Mouse (Mus musculus) adrenal gland, postnatal 36 days (tissue): ENCODE results near the gene Ticam1. TPM values are rescaled to one million over a fixed set of nuclear protein-coding genes. Genes with fewer than 3 reads are reported as not detected.
A peak's percentile ranks its signal among the peaks of the same experiment; 100 is the strongest.

Experiments
- DNase-seq, 2 experiments: peaks; one replicate each; pipeline ENCODE4 v3.0.0; 2021; ENCODE audit warnings: mixed read lengths in 1 of 2
- long read RNA-seq, 2 experiments: library from polyadenylated mRNA; stranded (forward); transcript quantifications; one replicate each; pipeline ENCODE4 v2.0.0; 2021; ENCODE audit warnings: borderline sequencing depth in 2 of 2
- total RNA-seq, 2 experiments: library from RNA; stranded (reverse); gene quantifications; 2 replicates each; pipeline ENCODE4 v1.2.3; 2021

Gene Ticam1
- 10 to 100 TPM; 21.1 to 23.1 TPM for total RNA-seq
- long read RNA-seq, experiment 1, partial matches to known transcripts: 0 of 4 reads
- long read RNA-seq, experiment 1, other reads (novel, unspliced or antisense): 1 of 4 reads
- long read RNA-seq, experiment 2, partial matches to known transcripts: 0 of 6 reads
- long read RNA-seq, experiment 2, other reads (novel, unspliced or antisense): 3 of 6 reads

DNA sequence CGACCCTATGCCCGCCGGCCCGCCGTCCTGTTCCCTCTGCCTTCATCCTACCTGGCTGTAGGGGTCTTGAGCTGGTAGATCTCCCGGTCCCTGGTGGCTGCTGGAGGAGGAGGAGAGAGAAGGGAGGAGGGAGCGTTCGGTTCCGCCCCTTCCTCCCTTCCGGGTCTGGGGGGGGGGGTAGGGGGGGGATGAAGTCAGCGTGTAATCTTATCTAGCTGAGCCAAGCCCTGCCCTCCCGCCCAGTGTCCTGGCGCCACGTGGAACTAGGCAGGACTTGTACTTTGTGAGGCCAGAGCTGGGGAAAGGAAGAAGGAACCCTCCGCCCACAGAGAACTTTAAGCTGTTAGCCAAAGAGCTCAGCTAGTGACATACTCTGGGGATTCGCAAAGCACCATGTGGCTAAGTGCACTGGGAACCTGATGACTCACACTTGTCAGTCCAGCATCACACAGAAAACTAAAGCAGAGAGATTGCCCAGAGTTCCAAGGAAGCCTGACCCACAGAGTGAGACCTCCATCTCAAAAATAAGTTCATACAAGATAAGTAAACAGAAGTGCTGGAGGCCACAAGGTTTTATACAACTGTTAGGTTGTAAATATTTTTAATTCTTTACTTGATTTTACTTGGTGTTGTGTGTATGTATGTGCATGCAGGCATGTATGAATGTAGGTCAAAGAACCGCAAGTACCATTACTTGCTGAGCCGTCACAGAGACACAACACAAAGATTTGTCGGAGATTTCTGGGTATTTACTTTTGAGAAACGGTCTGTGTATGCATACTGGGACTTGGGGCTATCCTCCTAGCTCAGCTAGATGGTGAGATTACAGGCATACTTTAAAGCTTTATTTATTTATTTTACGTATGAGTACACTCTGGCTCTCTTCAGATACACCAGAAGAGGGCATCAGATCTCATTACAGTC lies at the start of gene Ticam1:
Ticam1 (minus strand) TSS at position 144 of the 924 bp plus-strand sequence.
- peak; percentile 93 to 94 for DNase-seq

- peak; percentile 99 for DNase-seq
Observed at GRCm38 (mm10) chr17:56325450-56326152, 49.0 kb upstream of the Ticam1 start, which contains the start of gene Kdm4b. TSS of gene Kdm4b (plus strand) at chr17:56326062.

DNA sequence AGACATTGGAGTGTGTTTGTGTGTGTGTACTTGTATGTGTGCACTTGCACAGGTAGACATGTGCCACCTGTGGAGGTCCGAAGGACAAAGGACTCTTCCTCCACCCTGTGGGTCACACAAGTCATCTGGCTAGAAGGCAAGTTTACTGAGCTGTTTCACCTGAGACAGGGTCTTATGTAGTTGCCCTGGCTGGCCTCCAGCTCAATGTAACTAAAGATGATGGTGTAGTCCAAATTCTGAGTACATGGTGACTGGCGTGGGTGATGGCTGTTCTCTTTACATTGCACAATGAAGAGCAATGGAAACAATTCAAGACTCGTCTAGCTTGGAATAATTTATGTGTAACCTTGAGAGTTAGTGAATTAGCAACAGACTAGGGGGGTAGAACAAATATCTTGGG lies 47.8 kb upstream of the Ticam1 start:
- no peak for DNase-seq

GRCm38 (mm10) chr17:56309191-56309945 lies 32.8 kb upstream of the Ticam1 start:
- DNase-seq: no peak

- DNase-seq: no peak
Observed at GRCm38 (mm10) chr17:56308088-56308487, 31.5 kb upstream of the Ticam1 start.

- peak in 1 of 2 experiments; percentile 33 for DNase-seq
Observed at GRCm38 (mm10) chr17:56305826-56306225, 29.2 kb upstream of the Ticam1 start.

DNA sequence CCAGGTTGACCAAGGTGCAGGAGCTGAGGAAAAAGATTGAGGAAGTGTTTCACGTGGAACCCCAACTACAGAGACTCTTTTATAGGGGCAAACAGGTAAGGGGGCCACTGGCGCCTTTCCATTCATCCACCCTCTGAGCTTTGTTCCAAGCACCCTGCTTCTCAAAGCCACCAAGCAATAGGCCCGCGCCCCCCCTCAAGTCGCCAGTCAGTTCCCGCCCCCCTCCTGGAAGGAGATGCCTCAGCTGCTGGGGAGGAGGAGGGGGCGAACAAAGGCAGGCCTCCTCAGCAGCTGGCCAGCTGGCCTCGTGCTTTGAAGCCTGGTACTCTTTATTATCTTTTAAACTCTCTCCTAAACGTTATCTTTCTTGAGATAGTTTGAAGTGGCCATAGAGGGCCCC lies 28.6 kb upstream of the Ticam1 start:
- DNase-seq: no peak

- no peak for DNase-seq
Observed at GRCm38 (mm10) chr17:56304718-56305117, 28.1 kb upstream of the Ticam1 start.

DNA sequence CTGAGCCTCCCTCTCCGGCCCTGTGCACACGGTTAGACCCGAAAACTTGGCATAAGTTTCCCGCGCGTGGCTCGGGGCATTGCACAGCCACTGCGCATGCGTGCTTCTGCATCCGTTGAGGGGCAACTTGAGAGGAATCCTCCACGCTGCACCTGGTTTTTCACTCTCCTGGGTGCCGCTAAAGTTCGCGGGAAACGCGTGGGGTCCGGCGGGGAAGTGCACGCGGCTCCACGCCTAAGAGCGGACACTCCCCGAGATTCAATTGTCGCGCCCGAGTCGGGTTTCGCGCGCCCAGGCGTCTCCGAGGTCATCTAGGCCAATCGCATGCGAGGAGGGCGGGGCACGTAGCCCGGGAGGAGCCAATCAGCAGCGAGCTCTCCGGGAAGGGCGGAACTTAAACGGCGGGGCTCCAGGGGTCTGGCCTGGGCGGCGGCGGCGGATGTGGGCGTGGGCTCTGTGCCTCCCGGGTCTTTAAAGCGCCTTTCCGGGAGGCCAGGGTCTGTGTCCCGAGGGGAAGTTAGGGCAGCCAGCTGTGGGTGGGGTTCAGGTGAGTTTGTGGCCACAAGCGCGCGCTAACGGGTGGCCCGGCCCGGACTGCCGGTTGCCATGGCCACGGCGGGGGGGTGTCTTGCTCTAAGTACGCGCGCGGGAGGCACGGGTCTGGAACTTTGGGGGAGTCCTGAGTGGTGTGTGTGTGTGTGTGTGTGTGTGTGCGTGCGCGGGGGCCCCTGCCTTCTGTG lies 27.4 kb upstream of the Ticam1 start:
- peak; percentile 96 to 98 for DNase-seq

DNA sequence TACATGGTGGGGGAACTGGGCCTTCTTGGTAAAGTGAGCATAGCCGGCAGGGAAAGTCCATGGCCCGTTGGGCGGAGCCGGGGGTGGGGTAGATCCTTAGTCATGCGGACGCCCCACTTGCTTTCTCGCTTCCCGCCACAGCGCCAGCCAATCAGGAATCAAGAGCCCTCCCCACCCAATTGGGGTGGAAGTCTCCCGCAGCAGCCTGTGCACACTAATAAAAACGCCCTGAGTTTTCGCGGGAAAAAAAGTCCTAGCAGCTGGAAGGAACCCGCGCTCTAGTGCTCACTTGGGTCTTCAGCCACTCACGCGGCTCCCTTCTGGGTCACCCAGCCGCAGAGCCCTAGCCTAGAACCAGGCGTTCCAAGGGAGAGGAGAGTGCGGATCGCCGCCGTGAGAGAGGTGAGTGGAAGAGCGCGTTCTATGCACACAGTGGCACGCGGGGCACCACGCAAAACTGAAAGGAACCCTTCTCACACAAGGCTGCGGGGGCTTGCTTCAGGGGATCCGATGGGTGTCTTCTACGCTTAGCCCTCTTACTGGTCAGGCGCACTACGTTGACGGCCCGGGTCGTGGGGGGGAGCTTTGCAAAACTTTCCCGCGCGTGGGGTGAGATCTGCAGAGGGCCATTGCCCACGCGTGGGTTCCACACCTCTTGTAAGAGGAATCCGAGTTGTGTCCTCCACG lies 26.7 kb upstream of the Ticam1 start, which contains the start of gene Uhrf1:
Uhrf1 (plus strand) TSS at position 162 of the 687 bp plus-strand sequence.
- peak; percentile 91 to 92 for DNase-seq

DNA sequence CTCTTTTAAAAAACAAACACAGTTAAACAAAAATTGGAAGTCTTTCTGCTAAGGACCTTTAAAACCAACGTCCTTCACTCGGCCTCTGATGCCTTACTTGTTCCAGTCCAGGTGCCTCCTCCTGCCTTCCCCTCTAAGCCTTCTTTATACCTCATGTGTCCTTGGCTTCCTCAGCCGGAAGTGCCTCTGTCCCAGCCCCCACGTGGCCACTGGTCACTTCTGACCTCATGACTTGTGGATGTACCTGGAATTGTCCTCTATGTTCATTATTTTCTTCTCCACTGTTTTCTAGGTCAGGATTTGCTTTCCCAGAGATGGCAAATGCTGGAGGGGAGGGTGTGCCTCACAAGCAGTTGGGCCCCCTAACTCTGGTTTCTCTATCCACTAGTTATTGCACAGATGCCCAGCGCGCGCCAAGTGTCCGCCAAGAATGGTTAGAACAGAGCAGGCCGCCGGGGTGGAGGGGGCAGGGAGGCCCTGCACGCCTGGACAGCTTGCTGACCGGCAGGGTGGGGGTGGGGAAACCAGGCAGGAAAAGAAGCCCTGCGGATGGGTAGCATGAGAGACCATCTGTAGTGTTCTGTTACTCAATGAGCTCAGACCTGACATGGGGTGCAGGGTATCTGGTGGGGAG lies 25.9 kb upstream of the Ticam1 start:
- DNase-seq: peak; percentile 54 to 73

DNA sequence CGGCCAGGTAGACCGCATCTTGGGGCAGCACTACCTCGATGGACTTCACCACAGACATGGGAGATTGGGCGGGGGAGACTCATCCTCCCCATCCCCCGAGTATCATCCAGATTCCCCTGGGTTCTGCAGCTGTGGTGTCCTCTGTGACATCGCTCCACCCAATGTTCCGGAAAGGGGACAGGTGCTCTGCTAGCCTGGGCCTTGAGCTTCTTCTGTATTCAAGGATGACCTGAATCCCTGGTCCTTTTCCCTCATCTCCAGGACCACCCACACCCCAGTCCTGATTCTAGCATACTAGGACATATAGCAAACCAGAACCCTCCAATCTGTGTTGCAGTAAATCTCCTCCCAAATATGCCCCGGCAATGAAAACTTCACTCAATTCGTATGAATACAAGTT lies 23.6 kb upstream of the Ticam1 start, which contains the start of gene Arrdc5:
Arrdc5 (minus strand) TSS at position 101 of the 400 bp plus-strand sequence.
- DNase-seq: no peak

DNA sequence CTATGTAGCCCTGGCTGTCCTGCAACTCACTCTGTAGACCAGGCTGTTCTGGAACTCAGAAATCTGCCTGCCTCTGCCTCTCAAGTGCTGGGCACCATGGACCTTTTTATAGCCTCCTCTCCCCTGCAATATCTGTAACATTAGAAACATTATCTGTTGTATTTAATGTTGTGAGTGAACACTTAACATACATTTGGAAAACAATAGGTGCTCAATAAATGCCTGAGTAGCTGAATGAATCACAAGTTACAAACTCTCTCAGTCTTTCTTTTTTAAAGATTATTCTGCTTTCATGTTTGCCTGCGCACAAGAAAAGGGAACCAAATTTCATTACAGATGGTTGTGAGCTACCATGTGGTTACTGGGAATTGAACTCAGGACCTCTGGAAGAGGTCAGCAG lies 21.7 kb upstream of the Ticam1 start:
- DNase-seq: no peak

GRCm38 (mm10) chr17:56296201-56296600 lies 19.6 kb upstream of the Ticam1 start:
- DNase-seq: no peak

- no peak for DNase-seq
Observed at GRCm38 (mm10) chr17:56294241-56294640, 17.7 kb upstream of the Ticam1 start.

GRCm38 (mm10) chr17:56293291-56293690 lies 16.7 kb upstream of the Ticam1 start:
- no peak for DNase-seq

GRCm38 (mm10) chr17:56292531-56293222 lies 16.1 kb upstream of the Ticam1 start, which contains the start of gene Plin3:
TSS of gene Plin3 (minus strand) at chr17:56292873.
- no peak for DNase-seq

- no peak for DNase-seq
Observed at GRCm38 (mm10) chr17:56291826-56292475, 15.4 kb upstream of the Ticam1 start.

DNA sequence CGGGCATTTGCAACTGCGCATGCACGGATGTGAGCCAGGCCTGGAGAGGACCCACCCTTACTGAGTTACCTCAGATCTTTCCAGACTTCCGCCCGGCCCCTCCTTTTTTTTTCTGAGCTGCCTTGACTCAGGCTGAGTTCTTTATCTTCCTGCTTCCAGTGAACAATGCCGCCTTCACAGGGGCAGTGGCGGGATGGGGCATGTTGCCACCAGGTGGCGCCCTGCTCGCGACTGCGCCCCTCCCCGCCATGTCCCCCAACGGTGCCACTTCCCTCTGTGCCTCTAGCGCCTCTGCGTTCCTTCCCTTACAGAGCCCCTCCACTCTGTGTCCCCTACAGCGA lies 14.6 kb upstream of the Ticam1 start:
- DNase-seq: peak; percentile 93 to 94
